Mouse (Mus musculus): ENCODE measurements around the gene Stab1. TPM values are rescaled to one million over a fixed set of nuclear protein-coding genes. Genes with fewer than 3 reads are reported as not detected.

Gene Stab1
- polyA plus RNA-seq, 1 experiment from 2014 or later, result 7.0 TPM

- Histone ChIP-seq H3K4me3 (ENCODE audit: low read depth, low read length) (no peak overlapping the region), H3K27ac (ENCODE audit: low read depth, low read length) (no peak overlapping the region), H3K4me1 (ENCODE audit: control insufficient read depth, insufficient read depth, low read length) (no peaks in the 10 kb centered on the region), H3K9me3 (ENCODE audit: control insufficient read depth, low read length) (no peaks in the 10 kb centered on the region), H3K4me2 (ENCODE audit: low read depth, low read length) (no peak overlapping the region), H3K27me3 (ENCODE audit: control insufficient read depth, insufficient read depth, low read length) (no peaks in the 10 kb centered on the region), H3K36me3 (ENCODE audit: control insufficient read depth, insufficient read depth, low read length) (peaks cover 77% of the 10 kb centered on the region), H3K9ac (replicated peaks; ENCODE audit: low read depth, low read length) (no peak overlapping the region)
- no peak for ATAC-seq (ENCODE audit: low read depth)
- 89% methylated on average over 18 of the region's 18 CpGs for WGBS
Observed at GRCm38 (mm10) chr14:31172781-31173455, 4.5 kb upstream of the Stab1 start.

- no peak for ATAC-seq (ENCODE audit: low read depth)
- 98% methylated on average over 15 of the region's 15 CpGs for WGBS
- Histone ChIP-seq H3K36me3 (ENCODE audit: control insufficient read depth, insufficient read depth, low read length) (peaks cover 67% of the 10 kb centered on the region), H3K9ac (replicated peaks; ENCODE audit: low read depth, low read length) (no peak overlapping the region), H3K27ac (ENCODE audit: low read depth, low read length) (no peak overlapping the region), H3K9me3 (ENCODE audit: control insufficient read depth, low read length) (no peaks in the 10 kb centered on the region), H3K4me2 (ENCODE audit: low read depth, low read length) (no peak overlapping the region), H3K4me1 (ENCODE audit: control insufficient read depth, insufficient read depth, low read length) (no peaks in the 10 kb centered on the region), H3K4me3 (ENCODE audit: low read depth, low read length) (no peak overlapping the region), H3K27me3 (ENCODE audit: control insufficient read depth, insufficient read depth, low read length) (no peaks in the 10 kb centered on the region)
Observed at GRCm38 (mm10) chr14:31171821-31172220, 3.4 kb upstream of the Stab1 start.

GRCm38 (mm10) chr14:31171386-31171785 is 2.9 kb upstream of the Stab1 start:
- no peak overlapping the region for H3K9ac ChIP-seq (replicated peaks; ENCODE audit: low read depth, low read length)
- no peak overlapping the region for H3K27ac ChIP-seq (ENCODE audit: low read depth, low read length)
- H3K36me3 ChIP-seq (ENCODE audit: control insufficient read depth, insufficient read depth, low read length), result peaks cover 63% of the 10 kb centered on the region
- H3K27me3 ChIP-seq (ENCODE audit: control insufficient read depth, insufficient read depth, low read length), result no peaks in the 10 kb centered on the region
- H3K4me1 ChIP-seq (ENCODE audit: control insufficient read depth, insufficient read depth, low read length), result peaks cover under 1% of the 10 kb centered on the region; the same call in 1 of the 2 replicates
- no peak for ATAC-seq (ENCODE audit: low read depth)
- H3K9me3 ChIP-seq (ENCODE audit: control insufficient read depth, low read length), result no peaks in the 10 kb centered on the region
- 80% methylated on average over 11 of the region's 11 CpGs for WGBS
- no peak overlapping the region for H3K4me2 ChIP-seq (ENCODE audit: low read depth, low read length)
- H3K4me3 ChIP-seq (ENCODE audit: low read depth, low read length), result no peak overlapping the region

- H3K36me3 ChIP-seq (ENCODE audit: control insufficient read depth, insufficient read depth, low read length), result peaks cover 58% of the 10 kb centered on the region
- H3K9ac ChIP-seq (replicated peaks; ENCODE audit: low read depth, low read length), result no peak overlapping the region
- H3K4me3 ChIP-seq (ENCODE audit: low read depth, low read length), result no peak overlapping the region
Observed at GRCm38 (mm10) chr14:31170963-31171362, 2.5 kb upstream of the Stab1 start.

GRCm38 (mm10) chr14:31169508-31169907 is 1.1 kb upstream of the Stab1 start:
- H3K4me2 ChIP-seq (ENCODE audit: low read depth, low read length), result no peak overlapping the region
- H3K4me3 ChIP-seq (ENCODE audit: low read depth, low read length), result no peak overlapping the region
- no peaks in the 10 kb centered on the region for H3K27me3 ChIP-seq (ENCODE audit: control insufficient read depth, insufficient read depth, low read length)
- H3K9me3 ChIP-seq (ENCODE audit: control insufficient read depth, low read length), result no peaks in the 10 kb centered on the region
- ATAC-seq (ENCODE audit: low read depth), result no peak
- no peak overlapping the region for H3K27ac ChIP-seq (ENCODE audit: low read depth, low read length)
- 85% methylated on average over 6 of the region's 6 CpGs for WGBS
- no peak overlapping the region for H3K9ac ChIP-seq (replicated peaks; ENCODE audit: low read depth, low read length)
- H3K36me3 ChIP-seq (ENCODE audit: control insufficient read depth, insufficient read depth, low read length), result peaks cover 44% of the 10 kb centered on the region
- H3K4me1 ChIP-seq (ENCODE audit: control insufficient read depth, insufficient read depth, low read length), result peaks cover 3% of the 10 kb centered on the region; the same call in 1 of the 2 replicates

More at GRCm38 (mm10) chr14:31170963-31171362, 2.5 kb upstream of the Stab1 start:
- no peaks in the 10 kb centered on the region for H3K27me3 ChIP-seq (ENCODE audit: control insufficient read depth, insufficient read depth, low read length)
- no peaks in the 10 kb centered on the region for H3K9me3 ChIP-seq (ENCODE audit: control insufficient read depth, low read length)
- H3K27ac ChIP-seq (ENCODE audit: low read depth, low read length), result no peak overlapping the region
- H3K4me2 ChIP-seq (ENCODE audit: low read depth, low read length), result no peak overlapping the region
- ATAC-seq (ENCODE audit: low read depth), result no peak
- 76% methylated on average over 13 of the region's 13 CpGs for WGBS
- peaks cover 3% of the 10 kb centered on the region; the same call in 1 of the 2 replicates for H3K4me1 ChIP-seq (ENCODE audit: control insufficient read depth, insufficient read depth, low read length)

DNA sequence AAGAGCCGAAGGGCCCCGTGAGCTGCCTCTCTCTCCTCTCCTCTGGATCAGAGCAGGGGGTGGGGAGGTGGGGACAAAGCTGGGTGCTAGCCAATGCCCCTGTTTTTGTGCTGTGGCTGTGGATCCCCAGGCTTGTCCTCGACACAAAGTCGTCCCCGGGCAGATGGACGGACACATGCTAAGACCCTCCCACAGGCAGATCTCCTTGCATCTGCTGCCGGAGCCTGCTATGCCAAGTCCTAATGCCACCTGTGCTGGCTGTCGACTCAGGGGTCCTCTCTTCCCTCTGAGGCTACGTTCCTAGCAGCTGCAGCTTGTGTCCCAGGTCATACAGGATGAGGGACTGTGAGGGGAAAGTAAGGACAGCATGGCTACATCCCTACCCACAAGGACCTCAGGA is 1.6 kb downstream of the Stab1 start:
- no peaks in the 10 kb centered on the region for H3K27me3 ChIP-seq (ENCODE audit: control insufficient read depth, insufficient read depth, low read length)
- ATAC-seq (ENCODE audit: low read depth), result no peak
- H3K4me1 ChIP-seq (ENCODE audit: control insufficient read depth, insufficient read depth, low read length), result peaks cover 3% of the 10 kb centered on the region; the same call in 1 of the 2 replicates
- H3K4me3 ChIP-seq (ENCODE audit: low read depth, low read length), result no peak overlapping the region
- H3K4me2 ChIP-seq (ENCODE audit: low read depth, low read length), result no peak overlapping the region; the same call in 1 of the 2 replicates
- H3K9ac ChIP-seq (replicated peaks; ENCODE audit: low read depth, low read length), result 0 out of 2 replicates have a peak overlapping the region, but pooled peaks have one; percentile 11
- H3K9me3 ChIP-seq (ENCODE audit: control insufficient read depth, low read length), result no peaks in the 10 kb centered on the region
- WGBS, result 58% methylated on average over 9 of the region's 9 CpGs
- no peak overlapping the region for H3K27ac ChIP-seq (ENCODE audit: low read depth, low read length)
- H3K36me3 ChIP-seq (ENCODE audit: control insufficient read depth, insufficient read depth, low read length), result peaks cover 17% of the 10 kb centered on the region

DNA sequence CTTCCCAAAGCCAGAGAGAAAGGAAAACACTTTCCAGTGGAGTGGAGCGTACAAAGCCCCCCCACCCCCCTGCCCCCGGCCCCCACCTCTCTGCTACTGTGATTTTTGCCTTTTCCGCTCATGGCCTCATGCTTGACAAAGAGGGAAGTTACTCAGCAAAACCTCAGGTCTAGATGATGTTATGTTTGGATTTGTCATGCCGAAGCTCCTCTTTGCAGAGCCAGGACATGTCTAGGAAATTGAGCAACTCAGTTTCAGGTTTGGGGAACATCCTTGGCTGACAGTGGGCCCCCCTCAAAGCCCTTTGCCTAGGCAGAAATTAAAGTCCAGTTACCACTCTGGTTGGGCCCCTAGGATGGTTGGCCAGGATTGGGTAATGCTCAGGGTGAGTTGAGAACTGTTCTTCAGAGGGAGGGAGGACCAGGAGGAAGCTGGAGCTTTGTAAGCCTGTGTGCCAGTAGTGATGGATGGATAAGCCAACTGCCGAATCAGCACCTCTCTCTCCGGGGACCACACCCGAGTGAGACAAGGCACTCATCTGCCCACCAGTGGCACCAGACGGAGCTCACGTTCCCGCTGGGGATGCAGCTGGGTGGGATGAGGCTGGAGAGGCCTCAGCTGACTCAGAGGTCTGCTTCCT is 2.3 kb downstream of the Stab1 start:
- ATAC-seq (ENCODE audit: low read depth), result no peak
- WGBS, result 64% methylated on average over 10 of the region's 10 CpGs
- Histone ChIP-seq H3K9ac (replicated peaks; ENCODE audit: low read depth, low read length) (no peak overlapping the region), H3K4me2 (ENCODE audit: low read depth, low read length) (peak overlapping the region; percentile 6; the same call in 1 of the 2 replicates), H3K4me1 (ENCODE audit: control insufficient read depth, insufficient read depth, low read length) (peaks cover 3% of the 10 kb centered on the region; the same call in 1 of the 2 replicates), H3K27me3 (ENCODE audit: control insufficient read depth, insufficient read depth, low read length) (no peaks in the 10 kb centered on the region), H3K9me3 (ENCODE audit: control insufficient read depth, low read length) (no peaks in the 10 kb centered on the region), H3K36me3 (ENCODE audit: control insufficient read depth, insufficient read depth, low read length) (peaks cover 10% of the 10 kb centered on the region), H3K4me3 (ENCODE audit: low read depth, low read length) (no peak overlapping the region), H3K27ac (ENCODE audit: low read depth, low read length) (no peak overlapping the region)

DNA sequence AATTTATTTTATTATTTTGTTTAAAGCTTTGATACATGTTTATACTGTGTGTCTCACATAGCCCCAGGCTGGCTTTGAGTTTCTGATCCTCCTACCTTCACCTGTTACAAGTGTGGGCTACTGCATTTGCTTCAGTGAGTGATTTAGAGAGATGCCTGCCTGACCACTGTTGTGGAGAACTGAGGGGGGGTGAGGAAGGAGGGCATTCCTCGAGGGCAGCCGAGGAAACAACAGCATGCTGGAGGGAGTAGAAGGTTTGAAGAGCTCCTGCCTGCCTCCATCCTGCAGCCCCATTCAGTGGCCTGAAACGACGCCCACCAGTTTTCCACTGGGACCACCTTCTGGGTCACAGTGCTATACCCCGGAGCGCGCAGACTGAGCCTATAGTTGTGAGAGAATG is 3.0 kb downstream of the Stab1 start:
- H3K4me2 ChIP-seq (ENCODE audit: low read depth, low read length), result no peak overlapping the region
- WGBS, result 62% methylated on average over 7 of the region's 7 CpGs
- 0 out of 2 replicates have a peak, but pooled peaks cover 6% of the 10 kb centered on the region for H3K36me3 ChIP-seq (ENCODE audit: control insufficient read depth, insufficient read depth, low read length)
- H3K4me1 ChIP-seq (ENCODE audit: control insufficient read depth, insufficient read depth, low read length), result peaks cover 3% of the 10 kb centered on the region; the same call in 1 of the 2 replicates
- no peaks in the 10 kb centered on the region for H3K27me3 ChIP-seq (ENCODE audit: control insufficient read depth, insufficient read depth, low read length)
- ATAC-seq (ENCODE audit: low read depth), result no peak
- H3K4me3 ChIP-seq (ENCODE audit: low read depth, low read length), result no peak overlapping the region
- H3K9ac ChIP-seq (replicated peaks; ENCODE audit: low read depth, low read length), result no peak overlapping the region
- no peak overlapping the region for H3K27ac ChIP-seq (ENCODE audit: low read depth, low read length)
- no peaks in the 10 kb centered on the region for H3K9me3 ChIP-seq (ENCODE audit: control insufficient read depth, low read length)

DNA sequence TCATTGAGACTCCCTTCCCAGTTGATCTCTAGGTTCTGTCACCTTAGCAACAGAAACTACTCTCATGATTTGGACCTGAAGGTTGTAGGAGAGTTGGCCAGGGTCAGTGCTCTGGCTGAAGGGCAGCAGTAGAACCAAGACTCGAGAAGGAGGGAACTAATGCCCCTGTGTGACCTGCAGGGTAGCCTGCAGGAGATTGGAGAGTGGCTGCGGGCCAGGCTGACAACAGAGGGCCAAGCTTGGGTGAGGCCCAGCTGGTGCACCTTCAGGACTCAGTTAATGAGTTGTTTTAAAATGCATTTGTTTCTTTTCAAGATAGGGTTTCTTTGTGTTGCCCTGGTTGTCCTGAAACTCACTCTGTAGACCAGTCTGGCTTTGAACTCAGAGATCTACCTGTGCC is 3.4 kb downstream of the Stab1 start:
- no peak overlapping the region for H3K27ac ChIP-seq (ENCODE audit: low read depth, low read length)
- H3K4me1 ChIP-seq (ENCODE audit: control insufficient read depth, insufficient read depth, low read length), result peaks cover 3% of the 10 kb centered on the region; the same call in 1 of the 2 replicates
- H3K36me3 ChIP-seq (ENCODE audit: control insufficient read depth, insufficient read depth, low read length), result 0 out of 2 replicates have a peak, but pooled peaks cover 1% of the 10 kb centered on the region
- H3K27me3 ChIP-seq (ENCODE audit: control insufficient read depth, insufficient read depth, low read length), result no peaks in the 10 kb centered on the region
- H3K9ac ChIP-seq (replicated peaks; ENCODE audit: low read depth, low read length), result no peak overlapping the region
- no peak overlapping the region for H3K4me2 ChIP-seq (ENCODE audit: low read depth, low read length)
- 73% methylated on average over 2 of the region's 2 CpGs for WGBS
- no peak for ATAC-seq (ENCODE audit: low read depth)
- H3K4me3 ChIP-seq (ENCODE audit: low read depth, low read length), result no peak overlapping the region
- no peaks in the 10 kb centered on the region for H3K9me3 ChIP-seq (ENCODE audit: control insufficient read depth, low read length)

Measured in neural tube, embryonic 14.5 days (tissue).